Mouse (Mus musculus) forebrain, embryonic 10.5 days (tissue): ENCODE data around the gene Asic2. TPM values are rescaled to one million over a fixed set of nuclear protein-coding genes. Genes with fewer than 3 reads are reported as not detected.
"Not testable (repeated sequence)": the region's sequence is repeated elsewhere in the genome, so short reads cannot be mapped to it uniquely, and the experiment has no call there.

Experiments used
- DNase-seq: peaks from one replicate; pipeline ENCODE4 v3.0.0-alpha.2; 2017; ENCODE audit warnings: low spot score; ENCODE audit errors: extremely low spot score
- H3K27ac ChIP-seq: fragments of 300-500 bp; sonication (generic); 2 replicates; pipeline ENCODE4 v1.5.1; 2016; ENCODE audit warnings: mild to moderate bottlenecking
- H3K27me3 ChIP-seq: fragments of 300-500 bp; sonication (generic); 2 replicates; pipeline ENCODE4 v1.6.1; 2016; ENCODE audit warnings: mild to moderate bottlenecking; ENCODE audit not compliant: poor library complexity, severe bottlenecking
- H3K36me3 ChIP-seq: fragments of 300-500 bp; sonication (generic); replicated peaks from 2 replicates; pipeline ENCODE4 v1.6.1; 2016; ENCODE audit warnings: mild to moderate bottlenecking, moderate library complexity
- H3K4me1 ChIP-seq: fragments of 300-500 bp; sonication (generic); 2 replicates; pipeline ENCODE4 v1.6.1; 2016
- H3K4me3 ChIP-seq: fragments of 300-500 bp; sonication (generic); 2 replicates; pipeline ENCODE4 v1.5.1; 2016; ENCODE audit warnings: mild to moderate bottlenecking, moderate library complexity
- H3K9me3 ChIP-seq: fragments of 300-500 bp; sonication (generic); 2 replicates; pipeline ENCODE4 v1.6.1; 2016; ENCODE audit warnings: mild to moderate bottlenecking, moderate library complexity
- WGBS: fragments of 180-500 bp; shearing (Covaris S2); methylation state at CpG from one replicate; pipeline ENCODE4 v1.1.7; 2016; 5-methylcytosine and 5-hydroxymethylcytosine counted together
- polyA plus RNA-seq: library from polyadenylated mRNA; unstranded; fragments of >200 nt; fragmentation: Nextera tagmentation; extraction: Ambion mirVana; gene quantifications from 2 replicates; pipeline ENCODE4 v1.2.1, GENCODE M21; 2016

The Asic2 gene
- polyA plus RNA-seq, 1 experiment from 2014 or later, result 0.51 TPM

GRCm38 (mm10) chr11:81392855-81393254 is 575.4 kb downstream of the Asic2 start:
- Histone ChIP-seq H3K9me3 (no peaks in the 10 kb centered on the region), H3K27ac (no peak overlapping the region), H3K4me3 (no peak overlapping the region), H3K27me3 (no peaks in the 10 kb centered on the region), H3K4me1 (no peaks in the 10 kb centered on the region), H3K36me3 (no peaks in the 10 kb centered on the region)
- WGBS, result 72% methylated on average over 9 of the region's 9 CpGs
- DNase-seq, result no peak

GRCm38 (mm10) chr11:81386185-81386584 is 582.1 kb downstream of the Asic2 start:
- DNase-seq, result no peak
- WGBS, result 88% methylated on average over 2 of the region's 2 CpGs
- H3K9me3 ChIP-seq, result no peaks in the 10 kb centered on the region

GRCm38 (mm10) chr11:81385547-81385946 is 582.7 kb downstream of the Asic2 start:
- Histone ChIP-seq H3K4me1 (peaks cover 7% of the 10 kb centered on the region), H3K9me3 (no peaks in the 10 kb centered on the region)
- no peak for DNase-seq

More at GRCm38 (mm10) chr11:81386185-81386584, 582.1 kb downstream of the Asic2 start:
- H3K4me1 ChIP-seq, result peaks cover 7% of the 10 kb centered on the region
- no peaks in the 10 kb centered on the region for H3K27me3 ChIP-seq
- no peak overlapping the region for H3K27ac ChIP-seq
- no peak overlapping the region for H3K4me3 ChIP-seq
- no peaks in the 10 kb centered on the region for H3K36me3 ChIP-seq

GRCm38 (mm10) chr11:81374841-81375240 is 593.4 kb downstream of the Asic2 start:
- peak; percentile 61 for DNase-seq
- Histone ChIP-seq H3K36me3 (no peaks in the 10 kb centered on the region), H3K4me1 (peaks cover 28% of the 10 kb centered on the region), H3K9me3 (peaks cover 6% of the 10 kb centered on the region), H3K27ac (no peak overlapping the region), H3K4me3 (no peak overlapping the region), H3K27me3 (no peaks in the 10 kb centered on the region)

More at GRCm38 (mm10) chr11:81385547-81385946, 582.7 kb downstream of the Asic2 start:
- H3K27me3 ChIP-seq, result no peaks in the 10 kb centered on the region
- no peaks in the 10 kb centered on the region for H3K36me3 ChIP-seq
- no peak overlapping the region for H3K4me3 ChIP-seq
- H3K27ac ChIP-seq, result no peak overlapping the region

- H3K4me3 ChIP-seq, result no peak overlapping the region
- WGBS, result 80% methylated on average over 8 of the region's 8 CpGs
- no peaks in the 10 kb centered on the region for H3K36me3 ChIP-seq
- peaks cover 35% of the 10 kb centered on the region for H3K4me1 ChIP-seq
- H3K9me3 ChIP-seq, result peaks cover 6% of the 10 kb centered on the region
- no peak overlapping the region for H3K27ac ChIP-seq
- no peaks in the 10 kb centered on the region for H3K27me3 ChIP-seq
- DNase-seq, result no peak
These were observed 594.1 kb downstream of the Asic2 start for GRCm38 (mm10) chr11:81374003-81374710.

GRCm38 (mm10) chr11:81371545-81371944 is 596.7 kb downstream of the Asic2 start:
- H3K4me1 ChIP-seq, result peaks cover 37% of the 10 kb centered on the region
- WGBS, result 71% methylated on average over 8 of the region's 8 CpGs
- no peaks in the 10 kb centered on the region for H3K27me3 ChIP-seq
- H3K27ac ChIP-seq, result no peak overlapping the region
- DNase-seq, result no peak
- H3K36me3 ChIP-seq, result no peaks in the 10 kb centered on the region
- no peaks in the 10 kb centered on the region for H3K9me3 ChIP-seq
- no peak overlapping the region for H3K4me3 ChIP-seq

GRCm38 (mm10) chr11:81370426-81370810 is 597.8 kb downstream of the Asic2 start:
- WGBS, result 53% methylated on average over 8 of the region's 8 CpGs
- Histone ChIP-seq H3K27ac (no peak overlapping the region), H3K36me3 (no peaks in the 10 kb centered on the region), H3K4me3 (no peak overlapping the region), H3K27me3 (no peaks in the 10 kb centered on the region), H3K4me1 (peaks cover 37% of the 10 kb centered on the region), H3K9me3 (no peaks in the 10 kb centered on the region)
- DNase-seq, result no peak

- peak; percentile 16 for DNase-seq
- Histone ChIP-seq H3K36me3 (no peaks in the 10 kb centered on the region), H3K4me1 (peaks cover 37% of the 10 kb centered on the region), H3K27ac (no peak overlapping the region), H3K4me3 (no peak overlapping the region), H3K27me3 (no peaks in the 10 kb centered on the region), H3K9me3 (0 out of 2 replicates have a peak, but pooled peaks cover 1% of the 10 kb centered on the region)
- WGBS, result 50% methylated on average over 10 of the region's 10 CpGs
These were observed 598.5 kb downstream of the Asic2 start for GRCm38 (mm10) chr11:81369497-81370425.

GRCm38 (mm10) chr11:81364442-81364841 is 603.8 kb downstream of the Asic2 start:
- no peaks in the 10 kb centered on the region for H3K36me3 ChIP-seq
- H3K27ac ChIP-seq, result no peak overlapping the region
- H3K4me1 ChIP-seq, result peaks cover 5% of the 10 kb centered on the region
- no peak overlapping the region for H3K4me3 ChIP-seq
- no peaks in the 10 kb centered on the region for H3K27me3 ChIP-seq
- WGBS, result 91% methylated on average over 3 of the region's 3 CpGs
- H3K9me3 ChIP-seq, result peaks cover 7% of the 10 kb centered on the region; the same call in 1 of the 2 replicates
- no peak for DNase-seq

- H3K4me3 ChIP-seq, result no peak overlapping the region
- WGBS, result 76% methylated on average over 3 of the region's 3 CpGs
These were observed 605.8 kb downstream of the Asic2 start for GRCm38 (mm10) chr11:81362461-81362860.

GRCm38 (mm10) chr11:81361040-81361439 is 607.2 kb downstream of the Asic2 start:
- no peak for DNase-seq
- WGBS, result 89% methylated on average over 4 of the region's 4 CpGs
- H3K36me3 ChIP-seq, result no peaks in the 10 kb centered on the region
- H3K27ac ChIP-seq, result no peak overlapping the region
- H3K4me3 ChIP-seq, result no peak overlapping the region
- no peaks in the 10 kb centered on the region for H3K4me1 ChIP-seq
- H3K9me3 ChIP-seq, result peaks cover 7% of the 10 kb centered on the region; the same call in 1 of the 2 replicates
- H3K27me3 ChIP-seq, result no peaks in the 10 kb centered on the region

More at GRCm38 (mm10) chr11:81362461-81362860, 605.8 kb downstream of the Asic2 start:
- DNase-seq, result no peak
- H3K27me3 ChIP-seq, result no peaks in the 10 kb centered on the region
- H3K36me3 ChIP-seq, result no peaks in the 10 kb centered on the region
- H3K9me3 ChIP-seq, result peaks cover 7% of the 10 kb centered on the region; the same call in 1 of the 2 replicates
- no peak overlapping the region for H3K27ac ChIP-seq
- no peaks in the 10 kb centered on the region for H3K4me1 ChIP-seq

GRCm38 (mm10) chr11:81350498-81350897 is 617.8 kb downstream of the Asic2 start:
- not testable (repeated sequence) for H3K27ac ChIP-seq, H3K4me3 ChIP-seq, H3K9me3 ChIP-seq, DNase-seq, H3K27me3 ChIP-seq, H3K36me3 ChIP-seq, H3K4me1 ChIP-seq
- WGBS, result 75% methylated on average over 6 of the region's 6 CpGs

- DNase-seq, result no peak
- Histone ChIP-seq H3K36me3 (no peaks in the 10 kb centered on the region), H3K9me3 (no peaks in the 10 kb centered on the region), H3K4me1 (no peaks in the 10 kb centered on the region; the same call in 1 of the 2 replicates), H3K27ac (no peak overlapping the region), H3K27me3 (no peaks in the 10 kb centered on the region), H3K4me3 (no peak overlapping the region)
- 80% methylated on average over 2 of the region's 2 CpGs for WGBS
These were observed 636.3 kb downstream of the Asic2 start for GRCm38 (mm10) chr11:81331977-81332376.
